Mouse (Mus musculus) MEL (cell line): ENCODE results near the gene Snap25. TPM values are rescaled to one million over a fixed set of nuclear protein-coding genes. Genes with fewer than 3 reads are reported as not detected.

ENCODE experiments used
- DNase-seq: peaks from one replicate; pipeline ENCODE4 v3.0.0; 2011; ENCODE audit warnings: low read depth, low spot score
- H3K27ac ChIP-seq: 2 replicates; pipeline ENCODE4 v1.5.1; 2012; ENCODE audit warnings: low read depth, mild to moderate bottlenecking, control low read depth, low read length, moderate library complexity; ENCODE audit not compliant: control insufficient read depth
- H3K27me3 ChIP-seq, 2 experiments: fragments of 150-350 bp in 1 of 2; sonication (generic) in 1 of 2; 2 replicates each; pipeline ENCODE4 v1.6.1; 2012; ENCODE audit warnings: low read length in 2 of 2, mild to moderate bottlenecking in 2 of 2, improper control_type of control experiment in 1 of 2, moderate library complexity in 1 of 2; ENCODE audit not compliant: insufficient read depth in 2 of 2, control insufficient read depth in 1 of 2
- H3K36me3 ChIP-seq, 2 experiments: 2 replicates each; pipeline ENCODE4 v1.6.1; 2012 to 2014; ENCODE audit warnings: low read length in 2 of 2, improper control_type of control experiment in 1 of 2, inconsistent platforms in 1 of 2, mild to moderate bottlenecking in 1 of 2; ENCODE audit not compliant: insufficient read depth in 2 of 2, control insufficient read depth in 1 of 2
- H3K4me1 ChIP-seq, 2 experiments: fragments of 150-350 bp in 1 of 2; sonication (generic) in 1 of 2; 2 replicates each; pipeline ENCODE4 v1.6.1; 2012; ENCODE audit warnings: low read length in 2 of 2, improper control_type of control experiment in 1 of 2, mild to moderate bottlenecking in 1 of 2; ENCODE audit not compliant: insufficient read depth in 2 of 2, control insufficient read depth in 1 of 2
- H3K4me3 ChIP-seq, 2 experiments: fragments of 150-350 bp in 1 of 2; sonication (generic) in 1 of 2; 2 replicates each; pipeline ENCODE4 v1.5.1; 2012; ENCODE audit warnings: low read depth in 2 of 2, low read length in 2 of 2, mild to moderate bottlenecking in 2 of 2, moderate library complexity in 2 of 2, control low read depth in 1 of 2, improper control_type of control experiment in 1 of 2; ENCODE audit not compliant: control insufficient read depth in 1 of 2, insufficient read depth in 1 of 2
- H3K79me2 ChIP-seq: 2 replicates; pipeline ENCODE4 v1.6.1; 2012; ENCODE audit warnings: mild to moderate bottlenecking, low read length, moderate library complexity; ENCODE audit not compliant: control insufficient read depth, poor library complexity, insufficient read depth
- H3K9ac ChIP-seq: 2 replicates; pipeline ENCODE4 v1.6.1; 2012; ENCODE audit warnings: low read depth, mild to moderate bottlenecking, control low read depth, low read length, moderate library complexity; ENCODE audit not compliant: control insufficient read depth, poor library complexity, severe bottlenecking
- H3K9me3 ChIP-seq: fragments of 150-350 bp; sonication (generic); replicated peaks from 2 replicates; pipeline ENCODE4 v1.6.1; 2012; ENCODE audit warnings: mild to moderate bottlenecking, low read length, improper control_type of control experiment, moderate library complexity; ENCODE audit not compliant: insufficient read depth
- CHD1 ChIP-seq: IDR thresholded peaks from 2 replicates; pipeline ENCODE4 v1.6.1; 2012; ENCODE audit warnings: low read depth, mild to moderate bottlenecking, inconsistent platforms, low read length, improper control_type of control experiment
- CTCF ChIP-seq, 3 experiments: IDR thresholded peaks in 2 of 3; conservative IDR thresholded peaks in 1 of 3; 2 replicates each; pipeline ENCODE4 v1.5.1; 2011 to 2012; ENCODE audit warnings: low read length in 3 of 3, low read depth in 2 of 3, mild to moderate bottlenecking in 2 of 3, improper control_type of control experiment in 1 of 3, inconsistent platforms in 1 of 3, mixed read lengths in 1 of 3, moderate library complexity in 1 of 3; ENCODE audit not compliant: control insufficient read depth in 1 of 3, insufficient read depth in 1 of 3, poor library complexity in 1 of 3, severe bottlenecking in 1 of 3
- E2F4 ChIP-seq: IDR thresholded peaks from 2 replicates; pipeline ENCODE4 v1.6.1; 2011; ENCODE audit warnings: low read depth, low read length, improper control_type of control experiment, borderline replicate concordance
- ELF1 ChIP-seq: IDR thresholded peaks from 2 replicates; pipeline ENCODE4 v1.6.1; 2014; ENCODE audit warnings: low read depth, mild to moderate bottlenecking, inconsistent platforms, low read length, improper control_type of control experiment, moderate library complexity
- ETS1 ChIP-seq: IDR thresholded peaks from 2 replicates; pipeline ENCODE4 v1.6.1; 2012; ENCODE audit warnings: low read depth, mild to moderate bottlenecking, inconsistent platforms, low read length, improper control_type of control experiment, moderate library complexity
- GABPA ChIP-seq: IDR thresholded peaks from 2 replicates; pipeline ENCODE4 v1.6.1; 2012; ENCODE audit warnings: low read depth, mild to moderate bottlenecking, inconsistent platforms, low read length, improper control_type of control experiment, moderate library complexity
- GATA1 ChIP-seq: IDR thresholded peaks from 2 replicates; pipeline ENCODE4 v1.6.1; 2011; ENCODE audit warnings: low read depth, low read length, improper control_type of control experiment
- HCFC1 ChIP-seq: IDR thresholded peaks from 2 replicates; pipeline ENCODE4 v1.6.1; 2012; ENCODE audit warnings: low read depth, mild to moderate bottlenecking, inconsistent platforms, low read length, improper control_type of control experiment, moderate library complexity
- JUND ChIP-seq: IDR thresholded peaks from 2 replicates; pipeline ENCODE4 v1.6.1; 2011; ENCODE audit warnings: low read depth, mild to moderate bottlenecking, improper control_type of control experiment, low read length
- MYB ChIP-seq: IDR thresholded peaks from 2 replicates; pipeline ENCODE4 v1.6.1; 2011; ENCODE audit warnings: mild to moderate bottlenecking, low read depth, low read length, improper control_type of control experiment
- MYC ChIP-seq: IDR thresholded peaks from 2 replicates; pipeline ENCODE4 v1.6.1; 2011; ENCODE audit warnings: low read depth, mild to moderate bottlenecking, low read length, improper control_type of control experiment, moderate library complexity
- NELFE ChIP-seq: IDR thresholded peaks from 2 replicates; pipeline ENCODE4 v1.6.1; 2011; ENCODE audit warnings: low read depth, low read length, improper control_type of control experiment
- NRF1 ChIP-seq: IDR thresholded peaks from 2 replicates; pipeline ENCODE4 v1.6.1; 2014; ENCODE audit warnings: low read depth, mild to moderate bottlenecking, inconsistent platforms, low read length, improper control_type of control experiment, moderate library complexity; ENCODE audit not compliant: poor library complexity, insufficient read depth, severe bottlenecking
- POLR2AphosphoS2 ChIP-seq: IDR thresholded peaks from 2 replicates; pipeline ENCODE4 v1.6.1; 2011; ENCODE audit warnings: low read length, improper control_type of control experiment
- POLR2AphosphoS5 ChIP-seq: IDR thresholded peaks from 2 replicates; pipeline ENCODE4 v1.6.1; 2012; ENCODE audit warnings: low read depth, borderline replicate concordance, mild to moderate bottlenecking, inconsistent platforms, low read length, moderate library complexity, mixed read lengths
- RAD21 ChIP-seq: IDR thresholded peaks from 2 replicates; pipeline ENCODE4 v1.6.1; 2011; ENCODE audit warnings: mild to moderate bottlenecking, low read depth, low read length, improper control_type of control experiment
- SIN3A ChIP-seq: IDR thresholded peaks from 2 replicates; pipeline ENCODE4 v1.6.1; 2012; ENCODE audit warnings: low read length, improper control_type of control experiment, inconsistent platforms
- TAL1 ChIP-seq: IDR thresholded peaks from 2 replicates; pipeline ENCODE4 v1.6.1; 2012; ENCODE audit warnings: mild to moderate bottlenecking, inconsistent platforms, low read length, moderate library complexity, mixed read lengths
- USF1 ChIP-seq: IDR thresholded peaks from 2 replicates; pipeline ENCODE4 v1.6.1; 2014; ENCODE audit warnings: low read depth, mild to moderate bottlenecking, inconsistent platforms, low read length, improper control_type of control experiment, moderate library complexity
- ZC3H11A ChIP-seq: IDR thresholded peaks from 2 replicates; pipeline ENCODE4 v1.6.1; 2012; ENCODE audit warnings: low read depth, mild to moderate bottlenecking, inconsistent platforms, low read length, improper control_type of control experiment
- ZMIZ1 ChIP-seq: IDR thresholded peaks from 2 replicates; pipeline ENCODE4 v1.6.1; 2012; ENCODE audit warnings: low read depth, mild to moderate bottlenecking, inconsistent platforms, low read length, improper control_type of control experiment, moderate library complexity
- polyA plus RNA-seq, 2 experiments: library from polyadenylated mRNA; stranded (reverse) in 1 of 2; unstranded in 1 of 2; fragments of >175 nt in 1 of 2; fragments of >200 nt in 1 of 2; gene quantifications; 2 replicates each; pipeline versions ENCODE4 v1.2.1 to v1.2.4; 2012; ENCODE audit warnings: low replicate concordance in 2 of 2, low read depth in 1 of 2; ENCODE audit not compliant: insufficient read length in 2 of 2, insufficient read depth in 1 of 2, missing spikeins in 1 of 2
- total RNA-seq: library from RNA; depleted of rRNA; stranded (reverse); fragments of 300-350 nt; gene quantifications from 2 replicates; pipeline ENCODE4 v1.2.3, GENCODE M21; 2012

Snap25 gene
- total and polyA plus RNA-seq, 3 experiments: not detected

- Histone ChIP-seq H3K79me2 (no peaks in the 10 kb centered on the region), H3K4me1 (no peaks in the 10 kb centered on the region)
- TF ChIP-seq HCFC1 (no peak), TAL1 (no peak), CHD1 (no peak), ZC3H11A (no peak), POLR2AphosphoS5 (no peak), MYC (no peak), NRF1 (no peak), GABPA (no peak)
- TF ChIP-seq, all 39 proteins: peak for 0
- Histone ChIP-seq H3K27ac (no peak overlapping the region), H3K9ac (no peak overlapping the region), H3K9me3 (no peaks in the 10 kb centered on the region), H3K36me3 (no peaks in the 10 kb centered on the region), H3K4me3 (no peak overlapping the region), H3K27me3 (no peaks in the 10 kb centered on the region)
- DNase-seq: no peak
These were observed 39.0 kb upstream of the Snap25 start for GRCm38 (mm10) chr2:136674077-136674757.

GRCm38 (mm10) chr2:136676196-136676595, 37.1 kb upstream of the Snap25 start:
- Histone ChIP-seq H3K4me1 (no peaks in the 10 kb centered on the region), H3K9ac (no peak overlapping the region), H3K36me3 (no peaks in the 10 kb centered on the region), H3K79me2 (no peaks in the 10 kb centered on the region), H3K9me3 (no peaks in the 10 kb centered on the region), H3K4me3 (no peak overlapping the region), H3K27me3 (no peaks in the 10 kb centered on the region), H3K27ac (no peak overlapping the region)
- DNase-seq: no peak
- TF ChIP-seq MYB (no peak), MYC (no peak), NRF1 (no peak), POLR2AphosphoS2 (no peak), NELFE (no peak), RAD21 (no peak), ETS1 (no peak), USF1 (no peak), SIN3A (no peak), GABPA (no peak), ZMIZ1 (no peak), ELF1 (no peak), GATA1 (no peak), CTCF (IDR thresholded peaks at IDR 0.05 in 2 of 3, conservative IDR thresholded peaks at IDR 0.05 in 1 of 3; ENCODE audit: control insufficient read depth in 1 of 3, insufficient read depth in 1 of 3, low read depth in 2 of 3, low read length in 3 of 3, poor library complexity in 1 of 3, severe bottlenecking in 1 of 3) (no peak), JUND (no peak), HCFC1 (no peak), E2F4 (no peak)
